Mouse (Mus musculus) heart, embryonic 13.5 days (tissue): ENCODE measurements around the gene Fxr2. TPM values are rescaled to one million over a fixed set of nuclear protein-coding genes. Genes with fewer than 3 reads are reported as not detected.
A peak's percentile ranks its signal among the peaks of the same experiment; 100 is the strongest.
"Not testable (repeated sequence)": the region's sequence is repeated elsewhere in the genome, so short reads cannot be mapped to it uniquely, and the experiment has no call there.

Experiments used
- ATAC-seq: fragments of 200-750 bp; cut with Nextera tagmentation; 2 replicates; pipeline ENCODE4 v1.8.0; 2017; ENCODE audit warnings: moderate TSS enrichment; ENCODE audit not compliant: insufficient number of reproducible peaks, low FRiP score, low TSS enrichment; ENCODE audit errors: extremely low read depth
- H3K27ac ChIP-seq: fragments of 300-500 bp; sonication (generic); replicated peaks from 2 replicates; pipeline ENCODE4 v1.5.1; 2015; ENCODE audit warnings: moderate library complexity, mild to moderate bottlenecking, inconsistent platforms
- H3K27me3 ChIP-seq: fragments of 300-500 bp; sonication (generic); replicated peaks from 2 replicates; pipeline ENCODE4 v1.6.1; 2015; ENCODE audit warnings: mild to moderate bottlenecking, inconsistent platforms
- H3K36me3 ChIP-seq: fragments of 300-500 bp; sonication (generic); 2 replicates; pipeline ENCODE4 v1.6.1; 2015; ENCODE audit warnings: mild to moderate bottlenecking, inconsistent platforms
- H3K4me1 ChIP-seq: fragments of 300-500 bp; sonication (generic); 2 replicates; pipeline ENCODE4 v1.6.1; 2015; ENCODE audit warnings: inconsistent platforms
- H3K4me2 ChIP-seq: fragments of 300-500 bp; sonication (generic); 2 replicates; pipeline ENCODE4 v1.6.1; 2015; ENCODE audit warnings: inconsistent platforms, mild to moderate bottlenecking, moderate library complexity
- H3K4me3 ChIP-seq: fragments of 300-500 bp; sonication (generic); 2 replicates; pipeline ENCODE4 v1.5.1; 2015; ENCODE audit warnings: moderate library complexity, mild to moderate bottlenecking, inconsistent platforms
- H3K9ac ChIP-seq: fragments of 300-500 bp; sonication (generic); 2 replicates; pipeline ENCODE4 v1.6.1; 2015; ENCODE audit warnings: inconsistent platforms, mild to moderate bottlenecking, moderate library complexity
- H3K9me3 ChIP-seq: fragments of 300-500 bp; sonication (generic); 2 replicates; pipeline ENCODE4 v1.6.1; 2016; ENCODE audit warnings: inconsistent platforms
- whole genome bisulfite sequencing: fragments of 180-500 bp; shearing (Covaris S2); methylation state at CpG from one replicate; pipeline ENCODE4 v1.1.7; 2015; ENCODE audit warnings: mixed read lengths; 5-methylcytosine and 5-hydroxymethylcytosine counted together
- polyA plus RNA-seq: library from polyadenylated mRNA; unstranded; fragments of >200 nt; fragmentation: Nextera tagmentation; extraction: Ambion mirVana; gene quantifications from 2 replicates; pipeline ENCODE4 v1.2.1, GENCODE M21; 2015

Fxr2 gene
- polyA plus RNA-seq, 1 experiment from 2014 or later: 25.6 TPM

GRCm38 (mm10) chr11:69687061-69687460 lies 54.3 kb downstream of the Fxr2 start:
- Histone ChIP-seq H3K27ac (peak overlapping the region; percentile 89; the same call in 1 of the 2 replicates), H3K4me3 (no peak overlapping the region), H3K4me1 (peaks cover 37% of the 10 kb centered on the region), H3K36me3 (no peaks in the 10 kb centered on the region), H3K9ac (peak overlapping the region; percentile 69; the same call in 1 of the 2 replicates), H3K9me3 (no peaks in the 10 kb centered on the region), H3K4me2 (no peak overlapping the region), H3K27me3 (no peaks in the 10 kb centered on the region)
- 56% methylated on average over 5 of the region's 5 CpGs for WGBS
- ATAC-seq: no peak

GRCm38 (mm10) chr11:69689891-69690290 lies 57.1 kb downstream of the Fxr2 start:
- Histone ChIP-seq H3K4me3 (no peak overlapping the region), H3K4me2 (no peak overlapping the region), H3K27ac (no peak overlapping the region), H3K36me3 (no peaks in the 10 kb centered on the region), H3K9me3 (no peaks in the 10 kb centered on the region), H3K9ac (peak overlapping the region; percentile 25; the same call in 1 of the 2 replicates), H3K27me3 (no peaks in the 10 kb centered on the region), H3K4me1 (peaks cover 31% of the 10 kb centered on the region)
- no peak for ATAC-seq
- WGBS: 83% methylated on average over 1 of the region's 1 CpGs

GRCm38 (mm10) chr11:69692196-69692811 lies 59.5 kb downstream of the Fxr2 start:
- Histone ChIP-seq H3K27me3 (no peaks in the 10 kb centered on the region), H3K4me2 (no peak overlapping the region), H3K9ac (no peak overlapping the region), H3K27ac (no peak overlapping the region), H3K4me1 (peaks cover 19% of the 10 kb centered on the region), H3K36me3 (no peaks in the 10 kb centered on the region), H3K4me3 (no peak overlapping the region), H3K9me3 (no peaks in the 10 kb centered on the region)
- ATAC-seq: no peak
- WGBS: 61% methylated on average over 9 of the region's 9 CpGs

GRCm38 (mm10) chr11:69692863-69693262 lies 60.1 kb downstream of the Fxr2 start:
- H3K9me3 ChIP-seq: no peaks in the 10 kb centered on the region
- no peaks in the 10 kb centered on the region for H3K36me3 ChIP-seq
- WGBS: 84% methylated on average over 6 of the region's 6 CpGs
- H3K27ac ChIP-seq: no peak overlapping the region
- peak overlapping the region; percentile 12; the same call in 1 of the 2 replicates for H3K9ac ChIP-seq
- H3K4me3 ChIP-seq: no peak overlapping the region
- no peak for ATAC-seq
- H3K4me1 ChIP-seq: peaks cover 19% of the 10 kb centered on the region
- no peak overlapping the region for H3K4me2 ChIP-seq
- H3K27me3 ChIP-seq: no peaks in the 10 kb centered on the region

- H3K4me2 ChIP-seq: no peak overlapping the region
- peaks cover 19% of the 10 kb centered on the region for H3K4me1 ChIP-seq
- H3K36me3 ChIP-seq: no peaks in the 10 kb centered on the region
- no peaks in the 10 kb centered on the region for H3K27me3 ChIP-seq
- H3K4me3 ChIP-seq: no peak overlapping the region
- WGBS: 49% methylated on average over 11 of the region's 11 CpGs
- H3K9ac ChIP-seq: peak overlapping the region; percentile 12; the same call in 1 of the 2 replicates
- no peak for ATAC-seq
- no peaks in the 10 kb centered on the region for H3K9me3 ChIP-seq
- no peak overlapping the region for H3K27ac ChIP-seq
These were observed 60.7 kb downstream of the Fxr2 start for GRCm38 (mm10) chr11:69693421-69693965.

- no peaks in the 10 kb centered on the region for H3K9me3 ChIP-seq
- 28% methylated on average over 6 of the region's 6 CpGs for WGBS
- H3K4me1 ChIP-seq: peaks cover 28% of the 10 kb centered on the region
- H3K36me3 ChIP-seq: no peaks in the 10 kb centered on the region
- H3K4me3 ChIP-seq: peak overlapping the region; percentile 67
- no peak for ATAC-seq
- no peaks in the 10 kb centered on the region for H3K27me3 ChIP-seq
- H3K9ac ChIP-seq: peak overlapping the region; percentile 91
- peak overlapping the region; percentile 72 for H3K27ac ChIP-seq
- H3K4me2 ChIP-seq: peak overlapping the region; percentile 89
These were observed 62.2 kb downstream of the Fxr2 start for GRCm38 (mm10) chr11:69695046-69695360.

GRCm38 (mm10) chr11:69695361-69696181 lies 62.8 kb downstream of the Fxr2 start, which contains the start of the genes Tnfsf12 and Tnfsfm13:
Gene Tnfsf12, minus strand, starts transcription at chr11:69695849.
Gene Tnfsfm13, minus strand, starts transcription at chr11:69696098.
- Histone ChIP-seq H3K4me3 (peak within 1 kb of the TSS; percentile 67), H3K4me1 (peaks cover 32% of the 10 kb centered on the region), H3K36me3 (no peaks in the 10 kb centered on the region), H3K27ac (peak within 1 kb of the TSS; percentile 72), H3K4me2 (peak within 1 kb of the TSS; percentile 89), H3K9ac (peak within 1 kb of the TSS; percentile 91), H3K27me3 (no peaks in the 10 kb centered on the region), H3K9me3 (no peaks in the 10 kb centered on the region)
- ATAC-seq: peak; percentile 75
- WGBS: 4% methylated on average over 38 of the region's 41 CpGs

- peaks cover 32% of the 10 kb centered on the region for H3K4me1 ChIP-seq
- no peak overlapping the region for H3K4me2 ChIP-seq
- no peaks in the 10 kb centered on the region for H3K27me3 ChIP-seq
- 78% methylated on average over 3 of the region's 3 CpGs for WGBS
- no peak overlapping the region for H3K9ac ChIP-seq
- H3K4me3 ChIP-seq: no peak overlapping the region
- H3K36me3 ChIP-seq: no peaks in the 10 kb centered on the region
- H3K9me3 ChIP-seq: no peaks in the 10 kb centered on the region
- no peak overlapping the region for H3K27ac ChIP-seq
- no peak for ATAC-seq
These were observed 64.6 kb downstream of the Fxr2 start for GRCm38 (mm10) chr11:69697396-69697795.

GRCm38 (mm10) chr11:69698574-69698973 lies 65.8 kb downstream of the Fxr2 start:
- H3K9ac ChIP-seq: no peak overlapping the region
- no peaks in the 10 kb centered on the region for H3K36me3 ChIP-seq
- no peak overlapping the region for H3K27ac ChIP-seq
- 65% methylated on average over 5 of the region's 5 CpGs for WGBS
- H3K27me3 ChIP-seq: no peaks in the 10 kb centered on the region
- H3K4me1 ChIP-seq: peaks cover 28% of the 10 kb centered on the region
- H3K9me3 ChIP-seq: no peaks in the 10 kb centered on the region
- ATAC-seq: no peak
- no peak overlapping the region for H3K4me2 ChIP-seq
- no peak overlapping the region for H3K4me3 ChIP-seq

- ATAC-seq: no peak
- 13% methylated on average over 1 of the region's 1 CpGs for WGBS
- Histone ChIP-seq H3K4me1 (peaks cover 26% of the 10 kb centered on the region), H3K4me2 (0 out of 2 replicates have a peak overlapping the region, but pooled peaks have one; percentile 8), H3K36me3 (no peaks in the 10 kb centered on the region), H3K27ac (no peak overlapping the region; the same call in 1 of the 2 replicates), H3K27me3 (no peaks in the 10 kb centered on the region), H3K9me3 (no peaks in the 10 kb centered on the region), H3K9ac (0 out of 2 replicates have a peak overlapping the region, but pooled peaks have one; percentile 25), H3K4me3 (no peak overlapping the region)
These were observed 66.8 kb downstream of the Fxr2 start for GRCm38 (mm10) chr11:69699595-69699994.

- H3K9me3 ChIP-seq, H3K27me3 ChIP-seq, ATAC-seq, H3K9ac ChIP-seq, H3K4me3 ChIP-seq, H3K4me2 ChIP-seq, H3K27ac ChIP-seq, H3K36me3 ChIP-seq: not testable (repeated sequence)
- 90% methylated on average over 10 of the region's 10 CpGs for WGBS
- peaks cover 18% of the 10 kb centered on the region for H3K4me1 ChIP-seq
These were observed 70.1 kb downstream of the Fxr2 start for GRCm38 (mm10) chr11:69702886-69703285.
